Mouse (Mus musculus): ENCODE results near the gene Smarcd1. TPM values are rescaled to one million over a fixed set of nuclear protein-coding genes. Genes with fewer than 3 reads are reported as not detected.

Gene Smarcd1
- total RNA-seq, 1 experiment from 2014 or later = 29.7 TPM

GRCm38 (mm10) chr15:99708176-99708575 lies 6.2 kb downstream of the Smarcd1 start:
- no peak for ATAC-seq (replicated peaks in 1 of 2; ENCODE audit: insufficient read depth in 1 of 2, low FRiP score in 2 of 2, low TSS enrichment in 1 of 2, low read depth in 1 of 2, poor library complexity in 2 of 2, severe bottlenecking in 2 of 2)

GRCm38 (mm10) chr15:99710221-99711190 lies 8.6 kb downstream of the Smarcd1 start:
- no peak for ATAC-seq (replicated peaks in 1 of 2; ENCODE audit: insufficient read depth in 1 of 2, low FRiP score in 2 of 2, low TSS enrichment in 1 of 2, low read depth in 1 of 2, poor library complexity in 2 of 2, severe bottlenecking in 2 of 2)

- ATAC-seq (replicated peaks in 1 of 2; ENCODE audit: insufficient read depth in 1 of 2, low FRiP score in 2 of 2, low TSS enrichment in 1 of 2, low read depth in 1 of 2, poor library complexity in 2 of 2, severe bottlenecking in 2 of 2) = no peak
These were observed 9.6 kb downstream of the Smarcd1 start for GRCm38 (mm10) chr15:99711491-99711890.

GRCm38 (mm10) chr15:99712666-99713559 lies 11.0 kb downstream of the Smarcd1 start:
- no peak for ATAC-seq (replicated peaks in 1 of 2; ENCODE audit: insufficient read depth in 1 of 2, low FRiP score in 2 of 2, low TSS enrichment in 1 of 2, low read depth in 1 of 2, poor library complexity in 2 of 2, severe bottlenecking in 2 of 2)

- ATAC-seq (replicated peaks in 1 of 2; ENCODE audit: insufficient read depth in 1 of 2, low FRiP score in 2 of 2, low TSS enrichment in 1 of 2, low read depth in 1 of 2, poor library complexity in 2 of 2, severe bottlenecking in 2 of 2) = no peak
These were observed 11.6 kb downstream of the Smarcd1 start for GRCm38 (mm10) chr15:99713569-99713968.

- ATAC-seq (replicated peaks in 1 of 2; ENCODE audit: insufficient read depth in 1 of 2, low FRiP score in 2 of 2, low TSS enrichment in 1 of 2, low read depth in 1 of 2, poor library complexity in 2 of 2, severe bottlenecking in 2 of 2) = no peak
These were observed 12.3 kb downstream of the Smarcd1 start for GRCm38 (mm10) chr15:99714206-99714605.

- peak; percentile 20 to 65; a peak in 1 of 4 replicates for ATAC-seq (replicated peaks in 1 of 2; ENCODE audit: insufficient read depth in 1 of 2, low FRiP score in 2 of 2, low TSS enrichment in 1 of 2, low read depth in 1 of 2, poor library complexity in 2 of 2, severe bottlenecking in 2 of 2)
These were observed 12.9 kb downstream of the Smarcd1 start for GRCm38 (mm10) chr15:99714858-99715257.

- ATAC-seq (replicated peaks in 1 of 2; ENCODE audit: insufficient read depth in 1 of 2, low FRiP score in 2 of 2, low TSS enrichment in 1 of 2, low read depth in 1 of 2, poor library complexity in 2 of 2, severe bottlenecking in 2 of 2) = no peak
These were observed 13.5 kb downstream of the Smarcd1 start for GRCm38 (mm10) chr15:99715361-99715865.

- ATAC-seq (replicated peaks in 1 of 2; ENCODE audit: insufficient read depth in 1 of 2, low FRiP score in 2 of 2, low TSS enrichment in 1 of 2, low read depth in 1 of 2, poor library complexity in 2 of 2, severe bottlenecking in 2 of 2) = no peak
These were observed 14.2 kb downstream of the Smarcd1 start for GRCm38 (mm10) chr15:99715982-99716746.

- no peak for ATAC-seq (replicated peaks in 1 of 2; ENCODE audit: insufficient read depth in 1 of 2, low FRiP score in 2 of 2, low TSS enrichment in 1 of 2, low read depth in 1 of 2, poor library complexity in 2 of 2, severe bottlenecking in 2 of 2)
These were observed 14.9 kb downstream of the Smarcd1 start for GRCm38 (mm10) chr15:99716814-99717213.

GRCm38 (mm10) chr15:99717386-99718334 lies 15.7 kb downstream of the Smarcd1 start, which contains the start of gene Gpd1:
Gene Gpd1, plus strand, starts transcription at chr15:99717515.
- ATAC-seq (replicated peaks in 1 of 2; ENCODE audit: insufficient read depth in 1 of 2, low FRiP score in 2 of 2, low TSS enrichment in 1 of 2, low read depth in 1 of 2, poor library complexity in 2 of 2, severe bottlenecking in 2 of 2) = peak; percentile 44 to 50

- ATAC-seq (replicated peaks in 1 of 2; ENCODE audit: insufficient read depth in 1 of 2, low FRiP score in 2 of 2, low TSS enrichment in 1 of 2, low read depth in 1 of 2, poor library complexity in 2 of 2, severe bottlenecking in 2 of 2) = no peak
These were observed 16.6 kb downstream of the Smarcd1 start for GRCm38 (mm10) chr15:99718461-99719021.

GRCm38 (mm10) chr15:99719865-99720264 lies 17.9 kb downstream of the Smarcd1 start:
- no peak for ATAC-seq (replicated peaks in 1 of 2; ENCODE audit: insufficient read depth in 1 of 2, low FRiP score in 2 of 2, low TSS enrichment in 1 of 2, low read depth in 1 of 2, poor library complexity in 2 of 2, severe bottlenecking in 2 of 2)

- no peak for ATAC-seq (replicated peaks in 1 of 2; ENCODE audit: insufficient read depth in 1 of 2, low FRiP score in 2 of 2, low TSS enrichment in 1 of 2, low read depth in 1 of 2, poor library complexity in 2 of 2, severe bottlenecking in 2 of 2)
These were observed 20.2 kb downstream of the Smarcd1 start for GRCm38 (mm10) chr15:99721921-99722743.

- no peak for ATAC-seq (replicated peaks in 1 of 2; ENCODE audit: insufficient read depth in 1 of 2, low FRiP score in 2 of 2, low TSS enrichment in 1 of 2, low read depth in 1 of 2, poor library complexity in 2 of 2, severe bottlenecking in 2 of 2)
These were observed 21.2 kb downstream of the Smarcd1 start for GRCm38 (mm10) chr15:99723120-99723514.
